Mouse (Mus musculus) stomach, postnatal 0 days (tissue): Measurements from ENCODE around the gene Acsf2.

Experiments used
- CTCF ChIP-seq: IDR thresholded peaks from 2 replicates; pipeline ENCODE4 v1.5.1; 2016; ENCODE audit warnings: antibody characterized with exemption, low read depth, mild to moderate bottlenecking, moderate library complexity
- EP300 ChIP-seq: optimal IDR thresholded peaks from 2 replicates; pipeline ENCODE3; 2016; ENCODE audit warnings: antibody characterized with exemption

- TF ChIP-seq CTCF (no peak), EP300 (no peak)
Measured at GRCm38 (mm10) chr11:94646457-94646856, 44.8 kb upstream of the Acsf2 start.
